In genomic region chr10:67137437-67137836, GRCm38 (mm10) we compare ENCODE assay signal across 15 mouse cellular contexts.
"Had no signal": no experiment of that assay in that cellular context is flagged by ENCODE, and none has a peak within 500 bp of the region (broad histone marks: within the 10 kb centered on the region; RNA-seq: fewer than 3 reads in every experiment).

No protein-coding gene starts in this region.

- ATAC-seq: hindbrain, embryonic 16.5 days; inflammation-experienced regulatory T-cells, adult 6 months; intestine, embryonic 15.5 days; intestine, postnatal 0 days had no signal

- DNase-seq: gastrocnemius, postnatal 14 days; gastrocnemius, postnatal 36 days; heart, adult 18-20 months; heart, postnatal 10 days; heart, postnatal 4 days; kidney, adult 18-20 months; kidney, adult 8-10 months; kidney, postnatal 14 days; kidney, postnatal 36 days; liver; liver, embryonic 13.5 days had no signal
